Mouse (Mus musculus) telencephalon, adult 2 months (tissue): Measurements from ENCODE around the gene Hyal1.
"Not testable (repeated sequence)": the region's sequence is repeated elsewhere in the genome, so short reads cannot be mapped to it uniquely, and the experiment has no call there.

Source experiments
- DNase-seq: peaks from one replicate; pipeline ENCODE4 v3.0.0-alpha.2; 2011; ENCODE audit warnings: low read depth, low spot score

The Hyal1 gene

GRCm38 (mm10) chr9:107571534-107572326, 5.0 kb upstream of the Hyal1 start:
- DNase-seq, result no peak

- no peak for DNase-seq
These were observed 4.4 kb upstream of the Hyal1 start for GRCm38 (mm10) chr9:107572327-107572662.

GRCm38 (mm10) chr9:107573774-107574173, 3.0 kb upstream of the Hyal1 start:
- not testable (repeated sequence) for DNase-seq

GRCm38 (mm10) chr9:107575579-107576356, 959 bp upstream of the Hyal1 start:
- no peak for DNase-seq

GRCm38 (mm10) chr9:107577871-107578270, 1.1 kb downstream of the Hyal1 start:
- DNase-seq, result no peak

GRCm38 (mm10) chr9:107578587-107578986, 1.9 kb downstream of the Hyal1 start, which contains the start of gene Naa80:
Naa80 (plus strand) TSS chr9:107578887.
- no peak for DNase-seq

GRCm38 (mm10) chr9:107579023-107579900, 2.5 kb downstream of the Hyal1 start:
- no peak for DNase-seq

GRCm38 (mm10) chr9:107580501-107581317, 4.0 kb downstream of the Hyal1 start, which contains the start of gene Hyal3:
Hyal3 (plus strand) TSS chr9:107580818.
- peak; percentile 92 for DNase-seq

GRCm38 (mm10) chr9:107581584-107581983, 4.9 kb downstream of the Hyal1 start:
- DNase-seq, result no peak

- DNase-seq, result no peak
These were observed 5.9 kb downstream of the Hyal1 start for GRCm38 (mm10) chr9:107582509-107583062.

- DNase-seq, result no peak
These were observed 6.4 kb downstream of the Hyal1 start for GRCm38 (mm10) chr9:107583174-107583573.

GRCm38 (mm10) chr9:107586504-107586903, 9.8 kb downstream of the Hyal1 start:
- no peak for DNase-seq

GRCm38 (mm10) chr9:107586974-107587832, 10.5 kb downstream of the Hyal1 start, which contains the start of gene Ifrd2:
Ifrd2 (plus strand) TSS chr9:107587642.
- DNase-seq, result peak; percentile 99

- DNase-seq, result no peak
These were observed 11.3 kb downstream of the Hyal1 start for GRCm38 (mm10) chr9:107587833-107588639.

GRCm38 (mm10) chr9:107590058-107590772, 13.5 kb downstream of the Hyal1 start:
- DNase-seq, result no peak

- no peak for DNase-seq
These were observed 14.0 kb downstream of the Hyal1 start for GRCm38 (mm10) chr9:107590773-107591060.

- no peak for DNase-seq
These were observed 16.6 kb downstream of the Hyal1 start for GRCm38 (mm10) chr9:107593101-107593976.
